Mouse (Mus musculus): ENCODE results near the gene Vat1. TPM values are rescaled to one million over a fixed set of nuclear protein-coding genes. Genes with fewer than 3 reads are reported as not detected.
A peak's percentile ranks its signal among the peaks of the same experiment; 100 is the strongest.

Vat1 gene
- polyA plus RNA-seq, 1 experiment, result 272 TPM

GRCm38 (mm10) chr11:101436916-101437315 is 29.1 kb downstream of the Vat1 start:
- 88% methylated on average over 4 of the region's 4 CpGs for WGBS
- TF ChIP-seq CTCF (IDR thresholded peaks at IDR 0.05; ENCODE audit: extremely low read depth, insufficient read length, insufficient replicate concordance, low read depth, low read length) (no peak), POLR2A (IDR thresholded peaks at IDR 0.05; ENCODE audit: low read depth, low read length) (no peak)
- H3K27me3 ChIP-seq (ENCODE audit: control insufficient read depth, insufficient read depth, low read length), result no peaks in the 10 kb centered on the region
- H3K4me1 ChIP-seq (ENCODE audit: control insufficient read depth, insufficient read depth, insufficient read length, low read length), result no peaks in the 10 kb centered on the region
- no peak overlapping the region for H3K4me3 ChIP-seq (ENCODE audit: low read depth, low read length)
- H3K27ac ChIP-seq (ENCODE audit: insufficient read depth, low read depth, low read length), result no peak overlapping the region
- peaks cover 32% of the 10 kb centered on the region for H3K36me3 ChIP-seq (ENCODE audit: control insufficient read depth, insufficient read depth, low read length)

- 71% methylated on average over 4 of the region's 4 CpGs for WGBS
- Histone ChIP-seq H3K4me3 (ENCODE audit: low read depth, low read length) (no peak overlapping the region), H3K27ac (ENCODE audit: insufficient read depth, low read depth, low read length) (no peak overlapping the region), H3K27me3 (ENCODE audit: control insufficient read depth, insufficient read depth, low read length) (no peaks in the 10 kb centered on the region), H3K4me1 (ENCODE audit: control insufficient read depth, insufficient read depth, insufficient read length, low read length) (no peaks in the 10 kb centered on the region), H3K36me3 (ENCODE audit: control insufficient read depth, insufficient read depth, low read length) (peaks cover 43% of the 10 kb centered on the region)
- no peak for TF ChIP-seq CTCF (IDR thresholded peaks at IDR 0.05; ENCODE audit: extremely low read depth, insufficient read length, insufficient replicate concordance, low read depth, low read length)
- TF ChIP-seq POLR2A (IDR thresholded peaks at IDR 0.05; ENCODE audit: low read depth, low read length), result no peak
Measured at GRCm38 (mm10) chr11:101435831-101436230, 30.2 kb downstream of the Vat1 start.

GRCm38 (mm10) chr11:101433396-101433795 is 32.6 kb downstream of the Vat1 start:
- WGBS, result 67% methylated on average over 13 of the region's 13 CpGs
- TF ChIP-seq POLR2A (IDR thresholded peaks at IDR 0.05; ENCODE audit: low read depth, low read length) (no peak), CTCF (IDR thresholded peaks at IDR 0.05; ENCODE audit: extremely low read depth, insufficient read length, insufficient replicate concordance, low read depth, low read length) (no peak)
- H3K4me1 ChIP-seq (ENCODE audit: control insufficient read depth, insufficient read depth, insufficient read length, low read length), result no peaks in the 10 kb centered on the region
- H3K27me3 ChIP-seq (ENCODE audit: control insufficient read depth, insufficient read depth, low read length), result no peaks in the 10 kb centered on the region
- H3K36me3 ChIP-seq (ENCODE audit: control insufficient read depth, insufficient read depth, low read length), result peaks cover 51% of the 10 kb centered on the region
- no peak overlapping the region for H3K4me3 ChIP-seq (ENCODE audit: low read depth, low read length)
- no peak overlapping the region for H3K27ac ChIP-seq (ENCODE audit: insufficient read depth, low read depth, low read length)

- peaks cover 51% of the 10 kb centered on the region for H3K36me3 ChIP-seq (ENCODE audit: control insufficient read depth, insufficient read depth, low read length)
- 90% methylated on average over 9 of the region's 9 CpGs for WGBS
- no peaks in the 10 kb centered on the region for H3K27me3 ChIP-seq (ENCODE audit: control insufficient read depth, insufficient read depth, low read length)
- H3K27ac ChIP-seq (ENCODE audit: insufficient read depth, low read depth, low read length), result no peak overlapping the region
- no peak overlapping the region for H3K4me3 ChIP-seq (ENCODE audit: low read depth, low read length)
- no peak for TF ChIP-seq CTCF (IDR thresholded peaks at IDR 0.05; ENCODE audit: extremely low read depth, insufficient read length, insufficient replicate concordance, low read depth, low read length)
- TF ChIP-seq POLR2A (IDR thresholded peaks at IDR 0.05; ENCODE audit: low read depth, low read length), result no peak
- H3K4me1 ChIP-seq (ENCODE audit: control insufficient read depth, insufficient read depth, insufficient read length, low read length), result peaks cover 4% of the 10 kb centered on the region; the same call in 1 of the 2 replicates
Measured at GRCm38 (mm10) chr11:101431327-101431726, 34.7 kb downstream of the Vat1 start.

- peak overlapping the region; percentile 27 for H3K4me3 ChIP-seq (ENCODE audit: low read depth, low read length)
- peaks cover 11% of the 10 kb centered on the region; the same call in 1 of the 2 replicates for H3K4me1 ChIP-seq (ENCODE audit: control insufficient read depth, insufficient read depth, insufficient read length, low read length)
- H3K36me3 ChIP-seq (ENCODE audit: control insufficient read depth, insufficient read depth, low read length), result peaks cover 11% of the 10 kb centered on the region
- no peaks in the 10 kb centered on the region for H3K27me3 ChIP-seq (ENCODE audit: control insufficient read depth, insufficient read depth, low read length)
- WGBS, result 22% methylated on average over 8 of the region's 8 CpGs
- no peak overlapping the region for H3K27ac ChIP-seq (ENCODE audit: insufficient read depth, low read depth, low read length)
- TF ChIP-seq POLR2A (IDR thresholded peaks at IDR 0.05; ENCODE audit: low read depth, low read length) (no peak), CTCF (IDR thresholded peaks at IDR 0.05; ENCODE audit: extremely low read depth, insufficient read length, insufficient replicate concordance, low read depth, low read length) (no peak)
Measured at GRCm38 (mm10) chr11:101426165-101426564, 39.9 kb downstream of the Vat1 start.

GRCm38 (mm10) chr11:101424925-101425813 is 40.9 kb downstream of the Vat1 start, which contains the start of the genes Rundc1 and Ptges3l:
Gene Rundc1, plus strand, starts transcription at chr11:101425085.
Gene Ptges3l, minus strand, starts transcription at chr11:101425333.
- under 1% methylated on average over 81 of the region's 81 CpGs for WGBS

More at GRCm38 (mm10) chr11:101424925-101425813, 40.9 kb downstream of the Vat1 start, which contains the start of the genes Rundc1 and Ptges3l:
- H3K36me3 ChIP-seq (ENCODE audit: control insufficient read depth, insufficient read depth, low read length), result peaks cover 3% of the 10 kb centered on the region
- peak; percentile 78 for TF ChIP-seq POLR2A (IDR thresholded peaks at IDR 0.05; ENCODE audit: low read depth, low read length)
- TF ChIP-seq CTCF (IDR thresholded peaks at IDR 0.05; ENCODE audit: extremely low read depth, insufficient read length, insufficient replicate concordance, low read depth, low read length), result no peak
- peak within 1 kb of the TSS; percentile 96 for H3K4me3 ChIP-seq (ENCODE audit: low read depth, low read length)
- peaks cover 11% of the 10 kb centered on the region; the same call in 1 of the 2 replicates for H3K4me1 ChIP-seq (ENCODE audit: control insufficient read depth, insufficient read depth, insufficient read length, low read length)
- no peaks in the 10 kb centered on the region for H3K27me3 ChIP-seq (ENCODE audit: control insufficient read depth, insufficient read depth, low read length)
- H3K27ac ChIP-seq (ENCODE audit: insufficient read depth, low read depth, low read length), result peak within 1 kb of the TSS; percentile 86

All from small intestine, adult 2 months (tissue).